Mouse (Mus musculus) spleen, adult 2 months (tissue): ENCODE results near the gene Rapgef5. TPM values are rescaled to one million over a fixed set of nuclear protein-coding genes. Genes with fewer than 3 reads are reported as not detected.

Experiments used
- DNase-seq, 2 experiments: peaks; one replicate each; pipeline versions ENCODE4 v3.0.0 to v3.0.0-alpha.2; 2012 to 2021; ENCODE audit warnings: low spot score in 2 of 2, low read depth in 1 of 2
- H3K27ac ChIP-seq: fragments of 200-500 bp; 2 replicates; pipeline ENCODE4 v1.5.1; 2012; ENCODE audit warnings: low read length, inconsistent platforms; ENCODE audit not compliant: insufficient read depth
- H3K27me3 ChIP-seq: fragments of 200-500 bp; 2 replicates; pipeline ENCODE4 v1.6.1; 2012; ENCODE audit warnings: mild to moderate bottlenecking, moderate library complexity, low read length, inconsistent platforms; ENCODE audit not compliant: control insufficient read depth, insufficient read depth
- H3K36me3 ChIP-seq: fragments of 200-500 bp; 2 replicates; pipeline ENCODE4 v1.6.1; 2012; ENCODE audit warnings: mild to moderate bottlenecking, low read length, inconsistent platforms; ENCODE audit not compliant: control insufficient read depth, insufficient read depth
- H3K4me1 ChIP-seq: fragments of 200-500 bp; 2 replicates; pipeline ENCODE4 v1.6.1; 2011; ENCODE audit warnings: inconsistent platforms; ENCODE audit not compliant: control insufficient read depth, insufficient read depth, insufficient read length
- H3K4me3 ChIP-seq: fragments of 200-500 bp; 2 replicates; pipeline ENCODE4 v1.5.1; 2011; ENCODE audit warnings: mild to moderate bottlenecking, inconsistent platforms; ENCODE audit not compliant: insufficient read depth, insufficient read length; ENCODE audit errors: extremely low read depth
- CTCF ChIP-seq: fragments of 200-500 bp; IDR thresholded peaks from 2 replicates; pipeline ENCODE4 v1.5.1; 2011; ENCODE audit warnings: mild to moderate bottlenecking, inconsistent platforms; ENCODE audit not compliant: insufficient read depth, insufficient read length, insufficient replicate concordance; ENCODE audit errors: extremely low read depth
- POLR2A ChIP-seq: fragments of 200-500 bp; IDR thresholded peaks from 2 replicates; pipeline ENCODE4 v1.6.1; 2011; ENCODE audit warnings: low read depth, low read length, inconsistent platforms
- whole genome bisulfite sequencing: fragments of 180-500 bp; shearing (Covaris S2); methylation state at CpG from one replicate; pipeline ENCODE4 v1.1.7; 2018; 5-methylcytosine and 5-hydroxymethylcytosine counted together
- polyA plus RNA-seq: library from polyadenylated mRNA; depleted of rRNA; stranded (reverse); fragments of >200 nt; gene quantifications from 2 replicates; pipeline ENCODE4 v1.2.3, GENCODE M21; 2012

Gene Rapgef5
- polyA plus RNA-seq, 1 experiment, result 6.9 TPM

GRCm38 (mm10) chr12:117756010-117756409, 239.7 kb downstream of the Rapgef5 start:
- no peak for DNase-seq
- no peaks in the 10 kb centered on the region for H3K27me3 ChIP-seq
- peaks cover 1% of the 10 kb centered on the region; the same call in 1 of the 2 replicates for H3K36me3 ChIP-seq
- H3K4me1 ChIP-seq, result no peaks in the 10 kb centered on the region
- H3K27ac ChIP-seq, result no peak overlapping the region
- TF ChIP-seq CTCF (no peak), POLR2A (no peak)
- H3K4me3 ChIP-seq, result no peak overlapping the region
- 28% methylated on average over 7 of the region's 7 CpGs for WGBS

- Histone ChIP-seq H3K4me1 (no peaks in the 10 kb centered on the region), H3K27me3 (no peaks in the 10 kb centered on the region), H3K36me3 (peaks cover 1% of the 10 kb centered on the region; the same call in 1 of the 2 replicates), H3K4me3 (no peak overlapping the region), H3K27ac (no peak overlapping the region)
- no peak for DNase-seq
- TF ChIP-seq CTCF (no peak), POLR2A (no peak)
- 83% methylated on average over 5 of the region's 5 CpGs for WGBS
Measured at GRCm38 (mm10) chr12:117760373-117760772, 244.1 kb downstream of the Rapgef5 start.

DNA sequence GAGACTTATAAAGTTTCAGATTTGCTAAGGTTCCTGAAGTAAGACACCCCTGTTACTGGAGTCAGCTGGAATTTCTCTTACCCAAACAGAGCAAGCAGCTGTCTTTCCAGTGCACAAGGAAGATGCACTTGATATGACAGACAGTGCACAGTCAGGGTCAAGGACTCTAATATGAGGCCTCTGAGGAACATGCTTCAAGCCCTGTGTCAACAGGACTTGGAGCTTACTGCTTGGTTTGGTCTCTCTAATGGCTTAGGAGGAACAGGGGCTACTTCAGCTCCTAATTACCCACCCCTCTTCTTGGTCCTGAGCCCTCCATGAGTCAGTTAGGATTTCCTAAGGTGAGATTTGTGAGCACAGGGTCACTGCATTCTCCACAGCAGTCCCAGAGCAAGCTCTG, 244.6 kb downstream of the Rapgef5 start:
- no peak overlapping the region for H3K4me3 ChIP-seq
- H3K36me3 ChIP-seq, result peaks cover under 1% of the 10 kb centered on the region; the same call in 1 of the 2 replicates
- no peak overlapping the region for H3K27ac ChIP-seq
- no peak for DNase-seq
- no peak for TF ChIP-seq CTCF
- no peak for TF ChIP-seq POLR2A
- no peaks in the 10 kb centered on the region for H3K4me1 ChIP-seq
- H3K27me3 ChIP-seq, result no peaks in the 10 kb centered on the region

- Histone ChIP-seq H3K36me3 (no peaks in the 10 kb centered on the region), H3K4me1 (no peaks in the 10 kb centered on the region), H3K4me3 (no peak overlapping the region), H3K27ac (no peak overlapping the region), H3K27me3 (no peaks in the 10 kb centered on the region)
- WGBS, result 10% methylated on average over 1 of the region's 1 CpGs
- DNase-seq, result no peak
- TF ChIP-seq POLR2A (no peak), CTCF (no peak)
Measured at GRCm38 (mm10) chr12:117761698-117762097, 245.4 kb downstream of the Rapgef5 start.

DNA sequence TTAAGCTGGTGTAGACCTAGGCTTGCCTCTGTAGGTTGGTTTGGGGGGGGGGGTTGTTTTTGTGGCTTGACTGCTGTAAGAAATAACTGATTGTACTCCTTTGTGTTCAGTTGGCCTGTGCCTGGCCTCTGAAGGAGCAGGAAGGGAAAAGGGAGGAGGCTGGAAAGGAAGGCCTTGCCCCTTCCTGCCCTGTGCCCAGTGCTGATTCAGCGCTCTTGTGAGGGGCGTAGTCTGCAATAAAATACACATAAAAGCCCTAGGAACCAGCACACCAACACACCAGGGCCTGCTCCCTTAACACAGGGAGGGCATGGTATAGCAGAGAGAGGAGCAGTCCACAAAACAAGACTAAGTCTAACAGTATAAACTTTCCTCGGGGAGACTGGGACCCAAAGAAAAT, 247.0 kb downstream of the Rapgef5 start:
- Histone ChIP-seq H3K36me3 (no peaks in the 10 kb centered on the region), H3K27me3 (no peaks in the 10 kb centered on the region), H3K4me3 (no peak overlapping the region), H3K4me1 (no peaks in the 10 kb centered on the region), H3K27ac (no peak overlapping the region)
- TF ChIP-seq CTCF (no peak), POLR2A (no peak)
- 70% methylated on average over 3 of the region's 3 CpGs for WGBS
- no peak for DNase-seq

DNA sequence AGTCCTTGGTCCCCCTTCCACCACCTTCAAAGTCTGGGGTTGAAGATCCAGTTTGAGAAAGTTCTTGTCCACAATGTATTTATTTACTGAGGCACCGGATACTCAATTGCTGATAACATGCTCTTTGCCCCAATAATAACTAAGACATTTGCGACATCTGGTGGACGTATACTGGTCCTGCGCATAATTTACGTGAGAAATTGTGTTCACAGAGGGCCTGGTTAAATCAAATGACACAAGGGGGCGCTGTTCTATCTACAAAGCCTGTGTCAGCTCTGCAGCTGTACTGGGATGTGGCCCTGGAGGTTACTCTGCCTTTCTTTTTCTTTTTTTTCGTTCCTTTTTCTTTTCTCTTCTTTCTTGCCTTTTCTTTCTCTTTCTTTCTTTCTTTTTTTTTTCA, 248.6 kb downstream of the Rapgef5 start:
- H3K4me1 ChIP-seq, result no peaks in the 10 kb centered on the region
- H3K36me3 ChIP-seq, result no peaks in the 10 kb centered on the region
- H3K4me3 ChIP-seq, result no peak overlapping the region
- peak; percentile 31; the same call in 1 of the 2 replicates for TF ChIP-seq CTCF
- no peak for TF ChIP-seq POLR2A
- H3K27ac ChIP-seq, result no peak overlapping the region
- H3K27me3 ChIP-seq, result no peaks in the 10 kb centered on the region
- 5% methylated on average over 7 of the region's 7 CpGs for WGBS
- peak; percentile 59 to 71 for DNase-seq

GRCm38 (mm10) chr12:117769113-117769512, 252.8 kb downstream of the Rapgef5 start:
- WGBS, result 11% methylated on average over 5 of the region's 5 CpGs
- H3K27ac ChIP-seq, result no peak overlapping the region
- no peaks in the 10 kb centered on the region for H3K36me3 ChIP-seq
- no peaks in the 10 kb centered on the region for H3K4me1 ChIP-seq
- H3K4me3 ChIP-seq, result no peak overlapping the region
- peak; percentile 19 to 66 for DNase-seq
- TF ChIP-seq CTCF (peak; percentile 77; the same call in 1 of the 2 replicates), POLR2A (no peak)
- no peaks in the 10 kb centered on the region for H3K27me3 ChIP-seq
